Mouse (Mus musculus) neural tube, embryonic 11.5 days (tissue): Measurements from ENCODE around the gene Usp2. TPM values are rescaled to one million over a fixed set of nuclear protein-coding genes. Genes with fewer than 3 reads are reported as not detected.

ENCODE experiments used
- ATAC-seq: fragments of 200-750 bp; cut with Nextera tagmentation; 2 replicates; pipeline ENCODE4 v1.8.0; 2017; ENCODE audit warnings: moderate number of reproducible peaks, mild to moderate bottlenecking, moderate TSS enrichment, moderate library complexity; ENCODE audit not compliant: insufficient read depth, low FRiP score, low TSS enrichment
- DNase-seq: peaks from one replicate; pipeline ENCODE4 v3.0.0-alpha.2; 2015; ENCODE audit warnings: low spot score
- H3K27ac ChIP-seq: fragments of 300-500 bp; sonication (generic); 2 replicates; pipeline ENCODE4 v1.5.1; 2014; ENCODE audit warnings: low read depth, mild to moderate bottlenecking, low read length
- H3K27me3 ChIP-seq: fragments of 300-500 bp; sonication (generic); 2 replicates; pipeline ENCODE4 v1.6.1; 2014; ENCODE audit warnings: mild to moderate bottlenecking, low read length, mixed read lengths; ENCODE audit not compliant: control insufficient read depth, insufficient read depth
- H3K36me3 ChIP-seq: fragments of 300-500 bp; sonication (generic); 2 replicates; pipeline ENCODE4 v1.6.1; 2014; ENCODE audit warnings: mild to moderate bottlenecking, low read length, moderate library complexity, mixed read lengths; ENCODE audit not compliant: control insufficient read depth, insufficient read depth
- H3K4me1 ChIP-seq: fragments of 300-500 bp; sonication (generic); 2 replicates; pipeline ENCODE4 v1.6.1; 2014; ENCODE audit warnings: low read length, mixed read lengths; ENCODE audit not compliant: control insufficient read depth, insufficient read depth
- H3K4me2 ChIP-seq: fragments of 300-500 bp; sonication (generic); 2 replicates; pipeline ENCODE4 v1.6.1; 2014; ENCODE audit warnings: low read depth, mild to moderate bottlenecking, moderate library complexity
- H3K4me3 ChIP-seq: fragments of 300-500 bp; sonication (generic); 2 replicates; pipeline ENCODE4 v1.5.1; 2014; ENCODE audit warnings: low read depth, low read length
- H3K9ac ChIP-seq: fragments of 300-500 bp; sonication (generic); 2 replicates; pipeline ENCODE4 v1.6.1; 2014; ENCODE audit warnings: mild to moderate bottlenecking, low read length
- H3K9me3 ChIP-seq: fragments of 300-500 bp; sonication (generic); 2 replicates; pipeline ENCODE4 v1.6.1; 2016; ENCODE audit warnings: low read length; ENCODE audit not compliant: control insufficient read depth
- WGBS: fragments of 180-500 bp; shearing (Covaris S2); extraction: QIAGEN DNeasy Blood & Tissue Kit; methylation state at CpG from one replicate; pipeline ENCODE4 v1.1.7; 2014; 5-methylcytosine and 5-hydroxymethylcytosine counted together
- polyA plus RNA-seq: library from polyadenylated mRNA; unstranded; fragments of >200 nt; fragmentation: Nextera tagmentation; extraction: Ambion mirVana; gene quantifications from 2 replicates; pipeline ENCODE4 v1.2.1, GENCODE M21; 2014

Usp2 gene
- polyA plus RNA-seq, 1 experiment from 2014 or later, result 10.5 TPM

DNA sequence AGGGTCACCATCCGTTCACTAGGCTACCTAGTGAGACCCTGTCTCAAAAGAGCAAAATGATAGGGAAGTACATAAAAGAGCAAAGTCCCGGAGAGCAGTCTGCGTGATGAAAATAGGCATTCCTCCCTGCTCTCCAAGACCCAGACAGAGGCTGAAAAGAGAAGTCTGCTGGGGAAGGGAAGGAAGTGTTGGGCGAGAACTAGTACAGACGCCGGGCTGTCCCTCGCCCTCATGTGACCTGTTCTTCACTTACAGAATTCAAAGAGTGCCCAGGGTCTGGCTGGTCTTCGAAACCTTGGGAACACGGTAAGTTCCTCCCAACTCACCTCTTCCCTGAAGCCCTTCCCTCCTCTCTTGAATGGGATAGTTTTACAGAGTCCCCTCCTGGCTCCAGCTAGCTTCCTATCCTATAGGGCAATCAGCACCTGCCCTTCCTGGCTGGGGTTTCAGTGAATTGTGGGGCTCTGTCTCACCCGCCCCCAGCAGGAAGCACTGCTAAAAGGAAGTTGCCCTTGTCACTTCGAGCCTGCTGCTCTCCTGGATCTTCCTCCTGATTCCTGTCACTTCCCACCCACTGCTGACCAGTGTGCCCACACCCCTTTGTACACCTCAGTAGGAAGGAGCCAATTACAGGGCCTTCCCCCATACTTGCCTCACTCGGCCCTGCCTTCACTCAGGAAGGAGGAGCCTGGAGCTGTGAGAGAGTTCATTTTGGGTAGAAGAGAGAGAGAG lies 22.2 kb downstream of the Usp2 start:
- Histone ChIP-seq H3K27me3 (peaks cover 8% of the 10 kb centered on the region), H3K9ac (no peak overlapping the region), H3K4me3 (no peak overlapping the region), H3K36me3 (no peaks in the 10 kb centered on the region; the same call in 1 of the 2 replicates), H3K4me2 (no peak overlapping the region), H3K4me1 (peaks cover 10% of the 10 kb centered on the region), H3K9me3 (no peaks in the 10 kb centered on the region), H3K27ac (no peak overlapping the region)
- ATAC-seq (no peak), DNase-seq (no peak)
- 55% methylated on average over 12 of the region's 12 CpGs for WGBS

DNA sequence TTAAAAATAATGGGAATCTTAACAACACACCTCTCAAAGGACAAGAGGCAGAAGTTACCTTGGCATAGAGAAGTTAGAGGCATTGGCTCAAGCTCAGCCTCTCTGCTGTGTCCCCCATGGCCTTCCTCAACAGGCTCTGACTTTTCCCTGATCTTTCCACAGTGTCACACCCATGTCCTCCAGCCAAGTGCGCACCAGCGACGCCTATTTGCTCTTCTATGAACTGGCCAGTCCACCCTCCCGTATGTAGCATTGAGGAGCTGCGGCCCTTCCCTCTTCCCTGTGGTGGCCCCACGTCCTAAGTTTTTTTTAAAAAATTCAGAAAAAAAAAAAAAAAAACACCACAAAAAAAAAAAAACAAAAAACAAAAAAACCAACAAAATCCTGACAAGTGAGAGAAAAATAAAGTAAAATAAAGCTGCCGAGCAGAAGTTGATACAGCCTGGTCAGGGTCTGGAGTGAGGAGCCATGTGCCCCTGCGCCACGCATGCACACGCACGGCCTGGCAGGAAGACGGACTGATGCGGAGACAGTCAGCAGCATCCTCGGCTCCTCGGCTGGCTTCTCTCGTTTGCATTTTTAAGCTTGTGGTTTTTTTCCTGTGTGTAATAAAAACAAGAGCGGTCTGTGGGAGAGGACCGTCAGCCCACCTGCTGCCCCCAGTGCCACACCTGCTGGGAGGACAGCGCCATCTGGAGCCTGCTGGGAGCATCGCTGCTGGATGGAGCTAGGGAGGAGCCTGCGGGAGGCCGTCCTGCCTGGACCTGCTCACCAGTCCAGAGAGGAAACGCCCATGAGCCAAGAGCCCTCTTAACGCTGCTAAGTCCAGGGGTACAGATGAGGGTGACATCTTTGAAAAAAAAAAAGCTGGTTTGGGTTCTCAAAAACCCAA lies 27.0 kb downstream of the Usp2 start:
- 33% methylated on average over 24 of the region's 24 CpGs for WGBS
- Histone ChIP-seq H3K9ac (0 out of 2 replicates have a peak overlapping the region, but pooled peaks have one; percentile 15), H3K36me3 (no peaks in the 10 kb centered on the region; the same call in 1 of the 2 replicates), H3K27ac (no peak overlapping the region), H3K27me3 (no peaks in the 10 kb centered on the region), H3K4me1 (no peaks in the 10 kb centered on the region), H3K9me3 (no peaks in the 10 kb centered on the region), H3K4me3 (no peak overlapping the region), H3K4me2 (peak overlapping the region; percentile 13; the same call in 1 of the 2 replicates)
- peak; percentile 82 for DNase-seq
- ATAC-seq, result peak; percentile 53; the same call in 1 of the 2 replicates

DNA sequence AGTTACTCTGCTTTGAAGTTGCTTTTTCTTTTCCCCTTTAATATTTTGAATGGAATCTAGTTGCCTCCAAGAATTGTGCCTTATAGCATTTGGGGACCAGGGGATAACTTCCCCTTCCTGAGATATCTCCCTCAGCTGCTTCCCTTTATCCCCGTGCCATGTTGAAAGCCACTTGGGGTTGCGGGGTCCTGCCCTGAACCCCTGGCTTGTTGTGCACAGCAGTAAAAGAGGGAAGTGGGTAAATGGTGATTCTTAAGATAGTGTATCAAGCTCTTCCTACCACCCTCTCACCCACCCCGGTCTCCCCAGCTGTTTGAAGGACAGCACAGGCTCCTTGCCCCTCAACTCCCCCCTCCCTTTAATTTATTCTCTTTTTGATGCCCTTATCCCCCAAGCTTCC lies 27.9 kb downstream of the Usp2 start:
- H3K4me2 ChIP-seq, result no peak overlapping the region
- H3K36me3 ChIP-seq, result no peaks in the 10 kb centered on the region; the same call in 1 of the 2 replicates
- no peaks in the 10 kb centered on the region for H3K4me1 ChIP-seq
- 82% methylated on average over 3 of the region's 3 CpGs for WGBS
- DNase-seq (no peak), ATAC-seq (no peak)
- H3K27ac ChIP-seq, result no peak overlapping the region
- no peaks in the 10 kb centered on the region for H3K27me3 ChIP-seq
- no peaks in the 10 kb centered on the region for H3K9me3 ChIP-seq
- no peak overlapping the region for H3K9ac ChIP-seq
- no peak overlapping the region for H3K4me3 ChIP-seq

DNA sequence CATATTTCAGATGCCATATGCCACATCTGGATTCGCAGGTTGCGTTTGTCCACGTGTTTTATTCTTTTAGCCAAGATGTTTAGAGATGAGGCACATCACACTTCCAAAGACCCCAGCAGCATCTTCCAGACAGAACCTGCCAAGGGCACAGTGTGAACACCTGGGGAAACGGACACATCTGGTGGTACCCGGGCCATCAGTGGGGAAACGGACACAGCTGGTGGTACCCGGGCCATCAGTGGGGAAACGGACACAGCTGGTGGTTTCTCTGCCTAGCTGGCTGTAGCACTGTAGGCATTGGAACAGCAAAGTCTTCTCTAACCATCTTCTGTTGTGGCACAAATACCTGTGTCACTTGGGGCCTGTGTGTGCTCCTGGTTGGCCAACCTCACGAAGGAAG lies 29.0 kb downstream of the Usp2 start:
- Histone ChIP-seq H3K4me3 (no peak overlapping the region), H3K4me1 (no peaks in the 10 kb centered on the region), H3K4me2 (no peak overlapping the region), H3K9me3 (no peaks in the 10 kb centered on the region), H3K27ac (no peak overlapping the region), H3K9ac (no peak overlapping the region), H3K36me3 (peaks cover 2% of the 10 kb centered on the region; the same call in 1 of the 2 replicates), H3K27me3 (no peaks in the 10 kb centered on the region)
- WGBS, result 88% methylated on average over 9 of the region's 9 CpGs
- DNase-seq (no peak), ATAC-seq (no peak)

DNA sequence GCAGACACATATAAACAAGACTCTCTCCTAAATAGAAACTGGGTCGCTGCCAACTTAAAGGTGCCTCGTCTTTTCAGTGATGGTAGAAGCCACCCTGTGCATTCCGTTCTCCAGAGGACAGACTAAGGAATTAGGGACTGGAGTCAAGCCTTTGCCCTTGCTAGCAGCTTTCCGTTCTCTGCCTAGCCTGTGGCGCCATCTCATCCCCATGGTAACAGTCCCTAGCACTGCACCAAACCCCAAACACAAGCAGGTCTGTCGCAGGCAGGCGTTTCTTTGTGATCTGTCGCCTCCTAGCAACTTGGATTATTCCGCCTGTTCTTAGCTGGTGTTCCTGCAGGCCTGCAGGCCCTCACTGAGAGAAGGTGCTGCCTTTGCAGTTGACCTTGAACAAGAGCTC lies 29.7 kb downstream of the Usp2 start:
- Histone ChIP-seq H3K27ac (no peak overlapping the region), H3K4me2 (no peak overlapping the region), H3K4me3 (no peak overlapping the region), H3K36me3 (0 out of 2 replicates have a peak, but pooled peaks cover 2% of the 10 kb centered on the region), H3K9me3 (no peaks in the 10 kb centered on the region), H3K9ac (no peak overlapping the region), H3K27me3 (no peaks in the 10 kb centered on the region), H3K4me1 (no peaks in the 10 kb centered on the region)
- DNase-seq (peak; percentile 21), ATAC-seq (no peak)
- 35% methylated on average over 9 of the region's 9 CpGs for WGBS

DNA sequence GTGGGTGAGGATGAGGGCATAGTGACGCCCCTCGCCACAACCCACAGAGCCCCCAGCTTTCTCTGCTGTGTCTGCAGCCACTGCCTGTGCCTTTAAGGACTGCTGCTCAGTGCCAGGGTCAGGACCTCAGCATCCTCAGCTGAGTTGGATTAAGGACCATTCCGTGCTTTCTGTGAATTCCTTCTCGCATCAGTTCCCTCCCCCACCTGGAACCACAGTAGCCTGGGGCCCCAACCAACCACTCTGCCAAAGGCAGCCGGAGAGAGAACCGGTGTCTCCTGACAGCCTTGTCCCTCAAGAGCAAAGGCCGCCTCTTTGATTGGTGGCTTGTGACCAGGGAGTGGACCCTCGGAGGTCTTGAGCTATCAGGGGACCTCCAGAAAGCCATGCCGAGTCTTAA lies 34.7 kb downstream of the Usp2 start, which contains the start of gene Mfrp:
TSS of gene Mfrp (plus strand) at position 240 of the 400 bp plus-strand sequence.
- no peak within 1 kb of the TSS for H3K9ac ChIP-seq
- H3K27me3 ChIP-seq, result no peaks in the 10 kb centered on the region
- H3K4me3 ChIP-seq, result no peak within 1 kb of the TSS
- H3K4me1 ChIP-seq, result no peaks in the 10 kb centered on the region
- no peak for DNase-seq
- 72% methylated on average over 9 of the region's 9 CpGs for WGBS
- H3K36me3 ChIP-seq, result peaks cover 9% of the 10 kb centered on the region
- no peaks in the 10 kb centered on the region for H3K9me3 ChIP-seq
- no peak for ATAC-seq
- H3K4me2 ChIP-seq, result no peak within 1 kb of the TSS
- no peak within 1 kb of the TSS for H3K27ac ChIP-seq

DNA sequence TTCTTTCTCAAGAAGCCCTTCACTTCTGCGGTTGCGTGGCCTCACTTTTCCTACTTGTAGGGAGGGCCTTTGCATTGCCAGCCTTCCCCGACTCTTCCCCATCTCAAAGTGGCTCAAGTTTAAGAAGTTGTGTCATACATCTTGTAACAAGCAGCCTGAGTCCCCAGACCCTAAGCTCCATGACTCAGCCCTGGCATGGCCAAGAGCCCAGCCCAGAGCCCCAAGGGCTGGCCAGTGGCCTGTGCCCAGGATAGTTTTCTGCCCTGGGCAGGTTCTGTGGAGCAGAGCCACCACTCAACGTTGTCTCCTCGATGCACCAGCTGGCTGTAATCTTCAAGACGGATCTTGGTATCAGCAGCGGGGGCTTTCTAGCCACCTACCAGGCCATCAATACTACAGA lies 38.1 kb downstream of the Usp2 start:
- 96% methylated on average over 7 of the region's 7 CpGs for WGBS
- H3K4me1 ChIP-seq, result peaks cover 16% of the 10 kb centered on the region

DNA sequence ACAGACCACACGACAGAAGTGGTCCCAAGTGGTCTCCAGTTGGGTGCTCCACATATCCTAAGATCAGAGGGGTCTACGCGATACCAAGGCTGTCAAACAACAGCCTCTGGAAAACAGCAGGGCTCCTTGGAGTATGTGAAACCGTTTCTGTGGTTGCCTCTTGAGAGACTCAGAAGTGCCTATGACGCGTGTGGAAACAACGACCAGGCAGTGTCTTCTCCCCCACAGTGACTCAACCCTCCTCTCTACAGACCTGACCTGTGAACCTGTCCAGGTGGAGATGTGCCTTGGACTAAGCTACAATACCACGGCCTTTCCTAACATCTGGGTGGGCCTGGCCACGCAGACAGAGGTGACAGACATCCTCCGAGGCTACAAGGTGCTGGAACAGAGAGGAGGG lies 39.0 kb downstream of the Usp2 start:
- no peak overlapping the region for H3K4me3 ChIP-seq
- H3K27ac ChIP-seq, result no peak overlapping the region
- peaks cover 22% of the 10 kb centered on the region for H3K4me1 ChIP-seq
- H3K4me2 ChIP-seq, result no peak overlapping the region
- peaks cover 7% of the 10 kb centered on the region for H3K36me3 ChIP-seq
- no peaks in the 10 kb centered on the region for H3K27me3 ChIP-seq
- H3K9ac ChIP-seq, result no peak overlapping the region
- no peaks in the 10 kb centered on the region for H3K9me3 ChIP-seq
- ATAC-seq, result no peak
- 90% methylated on average over 10 of the region's 10 CpGs for WGBS
- no peak for DNase-seq

More for the DNA sequence above, 38.1 kb downstream of the Usp2 start:
- Histone ChIP-seq H3K27ac (no peak overlapping the region), H3K36me3 (peaks cover 9% of the 10 kb centered on the region), H3K9ac (no peak overlapping the region), H3K9me3 (no peaks in the 10 kb centered on the region), H3K27me3 (no peaks in the 10 kb centered on the region), H3K4me3 (no peak overlapping the region), H3K4me2 (no peak overlapping the region)
- DNase-seq (no peak), ATAC-seq (no peak)
